Mouse (Mus musculus) lung, postnatal 0 days (tissue): ENCODE results near the gene Mocs1. TPM values are rescaled to one million over a fixed set of nuclear protein-coding genes. Genes with fewer than 3 reads are reported as not detected.
"Not testable (repeated sequence)": the region's sequence is repeated elsewhere in the genome, so short reads cannot be mapped to it uniquely, and the experiment has no call there.

ENCODE experiments used
- ATAC-seq: fragments of 200-750 bp; cut with Nextera tagmentation; 2 replicates; pipeline ENCODE4 v1.8.0; 2017; ENCODE audit warnings: moderate library complexity
- DNase-seq: peaks from one replicate; pipeline ENCODE4 v3.0.0-alpha.2; 2016; ENCODE audit warnings: low spot score
- H3K27ac ChIP-seq: fragments of 300-500 bp; sonication (generic); 2 replicates; pipeline ENCODE4 v1.5.1; 2014; ENCODE audit warnings: antibody characterized with exemption, mild to moderate bottlenecking, low read length, mixed read lengths
- H3K27me3 ChIP-seq: fragments of 300-500 bp; sonication (generic); replicated peaks from 2 replicates; pipeline ENCODE4 v1.6.1; 2014; ENCODE audit warnings: low read length, mixed read lengths; ENCODE audit not compliant: insufficient read depth
- H3K36me3 ChIP-seq: fragments of 300-500 bp; sonication (generic); 2 replicates; pipeline ENCODE4 v1.6.1; 2014; ENCODE audit warnings: low read length, mixed read lengths; ENCODE audit not compliant: insufficient read depth
- H3K4me1 ChIP-seq: fragments of 300-500 bp; sonication (generic); 2 replicates; pipeline ENCODE4 v1.6.1; 2014; ENCODE audit warnings: antibody characterized with exemption, low read depth, low read length, mixed read lengths; ENCODE audit not compliant: insufficient read depth
- H3K4me2 ChIP-seq: fragments of 300-500 bp; sonication (generic); replicated peaks from 2 replicates; pipeline ENCODE4 v1.6.1; 2014; ENCODE audit warnings: low read depth, mild to moderate bottlenecking, low read length, moderate library complexity, mixed read lengths
- H3K4me3 ChIP-seq: fragments of 300-500 bp; sonication (generic); 2 replicates; pipeline ENCODE4 v1.5.1; 2014; ENCODE audit warnings: low read depth, low read length
- H3K9ac ChIP-seq: fragments of 300-500 bp; sonication (generic); replicated peaks from 2 replicates; pipeline ENCODE4 v1.6.1; 2014; ENCODE audit warnings: low read depth, mild to moderate bottlenecking
- H3K9me3 ChIP-seq: fragments of 300-500 bp; sonication (generic); 2 replicates; pipeline ENCODE4 v1.6.1; 2016; ENCODE audit warnings: low read length, mixed read lengths
- CTCF ChIP-seq: IDR thresholded peaks from 2 replicates; pipeline ENCODE4 v1.5.1; 2016; ENCODE audit warnings: antibody characterized with exemption, mild to moderate bottlenecking
- EP300 ChIP-seq: IDR thresholded peaks from 2 replicates; pipeline ENCODE4 v1.6.1; 2016; ENCODE audit warnings: antibody characterized with exemption, mild to moderate bottlenecking, control low read depth
- WGBS: fragments of 180-500 bp; shearing (Covaris S2); extraction: QIAGEN DNeasy Blood & Tissue Kit; methylation state at CpG from one replicate; pipeline ENCODE4 v1.1.7; 2014; 5-methylcytosine and 5-hydroxymethylcytosine counted together
- polyA plus RNA-seq: library from polyadenylated mRNA; unstranded; fragments of >200 nt; fragmentation: Nextera tagmentation; extraction: Ambion mirVana; gene quantifications from 2 replicates; pipeline ENCODE4 v1.2.1, GENCODE M21; 2015

The Mocs1 gene
- polyA plus RNA-seq, 1 experiment from 2014 or later = 7.2 TPM

GRCm38 (mm10) chr17:49435081-49435480 lies 6.9 kb downstream of the Mocs1 start:
- DNase-seq (no peak), ATAC-seq (no peak)
- H3K4me1 ChIP-seq = peaks cover 13% of the 10 kb centered on the region; the same call in 1 of the 2 replicates
- H3K9ac ChIP-seq = no peak overlapping the region
- no peak overlapping the region for H3K4me3 ChIP-seq
- WGBS = 85% methylated on average over 10 of the region's 10 CpGs
- H3K36me3 ChIP-seq = peaks cover 22% of the 10 kb centered on the region
- H3K27ac ChIP-seq = no peak overlapping the region
- TF ChIP-seq EP300 = no peak
- no peak for TF ChIP-seq CTCF
- no peak overlapping the region for H3K4me2 ChIP-seq
- H3K9me3 ChIP-seq = no peaks in the 10 kb centered on the region
- no peaks in the 10 kb centered on the region for H3K27me3 ChIP-seq

DNA sequence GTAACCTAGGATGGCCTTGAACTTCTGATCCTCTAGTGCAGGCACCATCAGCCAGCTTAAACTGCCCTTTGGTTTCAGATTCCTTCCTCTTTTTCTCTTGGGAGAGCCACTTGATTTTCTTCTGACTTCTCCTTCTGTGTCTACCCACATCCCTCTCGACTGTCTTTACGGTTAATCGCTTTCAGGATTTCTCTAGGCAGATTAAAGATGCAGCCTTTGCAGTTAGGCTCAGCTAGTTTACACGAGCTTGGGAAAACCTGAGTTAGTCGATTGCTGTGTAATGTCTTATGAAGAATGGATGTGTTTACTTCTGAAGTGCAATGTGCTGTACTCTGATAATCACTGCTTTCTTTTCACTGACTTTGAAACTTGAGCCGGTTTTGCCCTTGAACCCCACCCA lies 8.5 kb downstream of the Mocs1 start:
- Histone ChIP-seq H3K36me3 (peaks cover 22% of the 10 kb centered on the region), H3K27me3 (no peaks in the 10 kb centered on the region), H3K9ac (no peak overlapping the region), H3K27ac (no peak overlapping the region), H3K9me3 (no peaks in the 10 kb centered on the region), H3K4me2 (no peak overlapping the region), H3K4me3 (no peak overlapping the region), H3K4me1 (peaks cover 2% of the 10 kb centered on the region; the same call in 1 of the 2 replicates)
- ATAC-seq (no peak), DNase-seq (no peak)
- WGBS = 79% methylated on average over 6 of the region's 6 CpGs
- no peak for TF ChIP-seq EP300
- no peak for TF ChIP-seq CTCF

- H3K9ac ChIP-seq, H3K4me3 ChIP-seq, H3K4me2 ChIP-seq, DNase-seq, H3K9me3 ChIP-seq, ATAC-seq, H3K27ac ChIP-seq, H3K4me1 ChIP-seq, H3K27me3 ChIP-seq: not testable (repeated sequence)
- peaks cover 22% of the 10 kb centered on the region for H3K36me3 ChIP-seq
Measured at GRCm38 (mm10) chr17:49437306-49437705, 9.1 kb downstream of the Mocs1 start.

- no peak overlapping the region for H3K27ac ChIP-seq
- no peak overlapping the region for H3K4me3 ChIP-seq
- H3K36me3 ChIP-seq = peaks cover 12% of the 10 kb centered on the region
- no peaks in the 10 kb centered on the region for H3K4me1 ChIP-seq
- no peak overlapping the region for H3K4me2 ChIP-seq
- no peak for DNase-seq
- H3K9me3 ChIP-seq = no peaks in the 10 kb centered on the region
- ATAC-seq = no peak; the same call in 1 of the 2 replicates
- H3K27me3 ChIP-seq = no peaks in the 10 kb centered on the region
- WGBS = 68% methylated on average over 12 of the region's 12 CpGs
- no peak overlapping the region for H3K9ac ChIP-seq
- TF ChIP-seq CTCF (no peak), EP300 (no peak)
Measured at GRCm38 (mm10) chr17:49438822-49439574, 10.8 kb downstream of the Mocs1 start.

DNA sequence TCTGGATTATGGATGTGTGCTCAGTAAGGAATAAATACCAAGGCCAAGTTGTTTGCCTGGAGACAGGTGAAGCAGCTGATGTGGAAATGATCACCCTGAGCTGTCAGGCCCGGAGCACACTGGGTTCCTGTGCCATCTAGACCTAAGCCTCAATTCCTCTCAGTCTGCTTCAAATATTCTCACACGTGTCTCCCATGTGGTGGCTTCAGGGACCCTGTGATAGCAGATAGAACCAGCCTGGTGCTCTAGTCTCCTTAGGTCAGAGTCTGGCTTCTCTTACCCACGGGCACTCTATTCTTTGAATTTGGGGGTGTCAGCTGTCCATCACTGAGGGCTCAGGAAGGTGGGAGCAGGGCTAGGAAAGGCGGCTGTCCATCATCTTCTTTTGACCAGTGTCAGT lies 11.5 kb downstream of the Mocs1 start:
- no peak overlapping the region for H3K9ac ChIP-seq
- DNase-seq (no peak), ATAC-seq (no peak)
- H3K9me3 ChIP-seq = no peaks in the 10 kb centered on the region
- H3K27ac ChIP-seq = no peak overlapping the region
- no peak overlapping the region for H3K4me3 ChIP-seq
- H3K27me3 ChIP-seq = no peaks in the 10 kb centered on the region
- no peak overlapping the region for H3K4me2 ChIP-seq
- 85% methylated on average over 4 of the region's 4 CpGs for WGBS
- H3K4me1 ChIP-seq = no peaks in the 10 kb centered on the region
- no peak for TF ChIP-seq EP300
- no peak for TF ChIP-seq CTCF
- H3K36me3 ChIP-seq = peaks cover 10% of the 10 kb centered on the region

DNA sequence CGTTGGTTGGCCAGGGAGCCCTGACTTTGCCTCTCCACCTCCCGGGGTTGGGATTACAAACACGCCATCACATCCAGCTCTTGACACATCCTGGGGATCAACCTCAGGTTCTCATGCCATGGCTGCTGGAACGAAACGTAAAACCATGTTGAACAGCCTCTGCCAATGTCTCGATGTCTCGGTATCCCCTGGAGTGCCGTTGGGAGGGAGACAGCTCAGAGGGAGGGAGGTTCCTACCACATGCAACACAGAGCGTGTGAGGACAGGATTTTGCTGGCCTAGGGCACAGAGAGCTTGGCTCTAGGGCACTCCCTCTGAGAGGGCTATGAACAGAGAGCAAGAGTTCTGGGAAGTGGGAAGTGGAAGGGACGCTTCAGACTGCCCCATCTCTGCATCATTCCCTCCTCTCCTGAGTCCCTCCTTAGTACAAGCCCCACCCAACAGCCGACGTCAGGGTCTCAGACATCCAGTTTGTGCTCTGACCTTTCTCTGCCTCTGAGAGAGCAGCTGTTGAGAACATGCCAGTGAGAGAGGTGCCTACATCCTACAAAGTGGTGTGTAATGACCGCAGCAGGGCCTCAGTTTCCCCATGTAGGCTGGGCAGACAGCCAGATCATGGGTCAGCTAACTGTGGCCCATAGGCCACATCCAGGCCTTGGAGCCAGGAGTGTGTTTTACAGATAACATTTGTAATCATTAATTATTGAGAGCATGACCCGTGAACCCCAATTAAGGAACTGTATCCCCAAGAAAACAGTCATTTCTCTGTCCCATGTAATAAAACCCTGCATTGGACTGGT lies 12.4 kb downstream of the Mocs1 start:
- TF ChIP-seq CTCF = no peak
- no peak for TF ChIP-seq EP300
- Histone ChIP-seq H3K27ac (no peak overlapping the region), H3K4me1 (no peaks in the 10 kb centered on the region), H3K9me3 (no peaks in the 10 kb centered on the region), H3K27me3 (no peaks in the 10 kb centered on the region), H3K9ac (no peak overlapping the region), H3K36me3 (peaks cover 6% of the 10 kb centered on the region; the same call in 1 of the 2 replicates), H3K4me3 (no peak overlapping the region), H3K4me2 (no peak overlapping the region)
- ATAC-seq (no peak), DNase-seq (no peak)
- WGBS = 69% methylated on average over 14 of the region's 14 CpGs

DNA sequence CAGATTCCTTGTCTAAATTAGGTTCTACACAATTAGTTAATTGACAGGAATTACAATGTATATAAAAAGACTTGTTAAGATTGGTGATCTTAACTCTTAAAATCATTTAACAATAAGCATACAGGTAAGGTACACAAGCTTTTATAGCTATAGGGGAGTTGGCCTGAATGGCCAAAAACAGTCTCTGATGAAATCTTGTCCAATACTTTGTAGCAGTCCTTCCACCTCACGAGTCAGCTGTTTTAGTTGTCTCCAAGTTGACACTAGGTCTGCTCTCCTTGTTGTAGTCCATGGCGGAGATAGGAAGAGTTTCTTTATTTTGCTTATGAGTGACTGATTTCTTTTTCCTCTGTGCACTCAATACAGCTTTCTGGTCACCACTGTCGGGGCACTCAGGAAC lies 14.7 kb downstream of the Mocs1 start:
- H3K36me3 ChIP-seq, H3K27ac ChIP-seq, H3K9ac ChIP-seq, ATAC-seq, H3K4me3 ChIP-seq, H3K4me1 ChIP-seq, H3K27me3 ChIP-seq, H3K9me3 ChIP-seq, H3K4me2 ChIP-seq, DNase-seq: not testable (repeated sequence)
- WGBS = 47% methylated on average over 3 of the region's 3 CpGs
